Mouse (Mus musculus): ENCODE measurements around the gene Nabp1. TPM values are rescaled to one million over a fixed set of nuclear protein-coding genes. Genes with fewer than 3 reads are reported as not detected.

Nabp1 gene
- total and polyA plus RNA-seq, 2 experiments from 2014 or later, result 3.1 to 4.1 TPM

DNA sequence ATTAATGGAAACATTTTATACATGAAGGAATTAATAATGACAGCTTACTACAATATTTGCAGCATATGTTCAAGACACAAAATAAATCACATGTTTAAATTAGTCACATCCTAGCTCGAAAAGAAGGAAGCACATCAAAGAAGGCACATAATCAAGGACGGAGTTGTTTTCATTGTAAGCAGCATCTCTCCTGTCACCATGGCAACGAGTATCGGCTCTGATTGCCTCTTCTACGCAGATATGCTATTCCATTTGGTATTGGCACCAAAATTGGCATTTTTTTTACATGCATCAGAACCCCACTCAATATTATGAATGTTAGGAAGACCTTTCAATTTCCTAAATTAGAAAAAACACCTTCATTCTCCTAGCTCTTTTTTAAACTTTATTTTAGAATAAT lies 59.5 kb downstream of the Nabp1 start:
- Histone ChIP-seq H3K9ac (replicated peaks; ENCODE audit: low read length) (no peak overlapping the region), H3K4me1 (ENCODE audit: insufficient read depth, low read length) (no peaks in the 10 kb centered on the region), H3K4me3 (ENCODE audit: low read length) (no peak overlapping the region), H3K27me3 (ENCODE audit: insufficient read depth, low read length) (no peaks in the 10 kb centered on the region), H3K27ac (no peak overlapping the region), H3K9me3 (ENCODE audit: low read length) (no peaks in the 10 kb centered on the region), H3K36me3 (ENCODE audit: insufficient read depth, low read length) (no peaks in the 10 kb centered on the region), H3K4me2 (ENCODE audit: low read depth, low read length) (no peak overlapping the region)
- no peak for TF ChIP-seq CTCF (IDR thresholded peaks at IDR 0.05; ENCODE audit: low read depth)
- peak; percentile 56 for DNase-seq (ENCODE audit: low spot score)
- ATAC-seq, result no peak
- 22% methylated on average over 5 of the region's 5 CpGs for WGBS

Other genes with a start within 250 kb of the Nabp1 start
- gene Cavin2, start 189.3 kb downstream of the Nabp1 start, total RNA-seq (2014; rRNA removed), result 8.5 and 8.6 TPM in 2 replicates
- gene Cavin2, start 189.3 kb downstream of the Nabp1 start, polyA plus RNA-seq (2015; fragmentation: Nextera tagmentation; extraction: Ambion mirVana), result 9.5 and 10.6 TPM in 2 replicates

Data from hindbrain, postnatal 0 days (tissue).